Mouse (Mus musculus): ENCODE data around the gene Matn3. TPM values are rescaled to one million over a fixed set of nuclear protein-coding genes. Genes with fewer than 3 reads are reported as not detected.

Gene Matn3
- 0.09 and 0.17 TPM in 2 replicates for polyA plus RNA-seq (2015; fragmentation: Nextera tagmentation; extraction: Ambion mirVana)

DNA sequence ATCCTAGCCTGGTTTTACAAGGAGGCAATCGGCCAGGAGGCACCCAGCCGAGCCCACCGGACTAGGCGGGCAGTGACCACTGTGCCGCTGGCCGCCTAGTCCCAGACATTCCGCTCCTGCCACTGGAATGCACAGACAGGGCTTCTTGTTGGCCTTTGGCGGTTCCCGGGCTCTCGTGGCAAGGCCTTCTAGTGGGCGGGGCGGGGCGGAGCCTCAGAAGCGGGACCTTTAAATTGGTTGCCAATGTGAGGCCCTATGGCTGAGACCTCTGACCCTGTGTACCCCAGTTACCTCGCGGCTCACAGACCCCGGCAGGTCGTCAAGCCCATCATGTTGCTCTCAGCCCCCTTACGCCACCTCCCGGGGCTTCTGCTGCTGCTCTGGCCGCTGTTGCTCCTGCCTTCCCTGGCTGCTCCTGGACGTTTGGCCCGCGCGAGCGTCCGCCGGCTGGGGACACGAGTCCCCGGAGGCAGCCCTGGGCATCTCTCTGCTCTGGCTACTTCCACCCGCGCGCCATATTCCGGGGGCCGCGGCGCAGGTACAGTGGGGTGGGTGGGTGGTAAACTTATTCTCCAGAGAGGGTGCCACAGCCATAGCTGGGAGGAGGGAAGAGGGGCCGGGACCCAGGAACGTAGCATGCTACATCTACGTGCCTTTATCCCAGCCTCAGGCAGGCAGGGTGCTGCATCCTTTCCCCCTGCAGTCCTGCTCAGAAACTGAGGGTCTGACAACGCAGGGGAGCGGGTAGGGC, at the start of gene Matn3:
Gene Matn3 (plus strand): TSS at position 216 of the 751 bp plus-strand sequence.
- Histone ChIP-seq H3K4me3 (replicated peaks) (peak within 1 kb of the TSS; percentile 42), H3K4me2 (peak within 1 kb of the TSS; percentile 73), H3K36me3 (replicated peaks) (no peaks in the 10 kb centered on the region), H3K27ac (replicated peaks) (no peak within 1 kb of the TSS), H3K27me3 (peaks cover 31% of the 10 kb centered on the region), H3K9ac (peak within 1 kb of the TSS; percentile 4; the same call in 1 of the 2 replicates), H3K4me1 (replicated peaks) (peaks cover 9% of the 10 kb centered on the region), H3K9me3 (replicated peaks) (no peaks in the 10 kb centered on the region)
- no peak for ATAC-seq (ENCODE audit: insufficient read depth)
- WGBS (ENCODE audit: insufficient replicate concordance), result 3% methylated on average over 42 of the region's 42 CpGs

DNA sequence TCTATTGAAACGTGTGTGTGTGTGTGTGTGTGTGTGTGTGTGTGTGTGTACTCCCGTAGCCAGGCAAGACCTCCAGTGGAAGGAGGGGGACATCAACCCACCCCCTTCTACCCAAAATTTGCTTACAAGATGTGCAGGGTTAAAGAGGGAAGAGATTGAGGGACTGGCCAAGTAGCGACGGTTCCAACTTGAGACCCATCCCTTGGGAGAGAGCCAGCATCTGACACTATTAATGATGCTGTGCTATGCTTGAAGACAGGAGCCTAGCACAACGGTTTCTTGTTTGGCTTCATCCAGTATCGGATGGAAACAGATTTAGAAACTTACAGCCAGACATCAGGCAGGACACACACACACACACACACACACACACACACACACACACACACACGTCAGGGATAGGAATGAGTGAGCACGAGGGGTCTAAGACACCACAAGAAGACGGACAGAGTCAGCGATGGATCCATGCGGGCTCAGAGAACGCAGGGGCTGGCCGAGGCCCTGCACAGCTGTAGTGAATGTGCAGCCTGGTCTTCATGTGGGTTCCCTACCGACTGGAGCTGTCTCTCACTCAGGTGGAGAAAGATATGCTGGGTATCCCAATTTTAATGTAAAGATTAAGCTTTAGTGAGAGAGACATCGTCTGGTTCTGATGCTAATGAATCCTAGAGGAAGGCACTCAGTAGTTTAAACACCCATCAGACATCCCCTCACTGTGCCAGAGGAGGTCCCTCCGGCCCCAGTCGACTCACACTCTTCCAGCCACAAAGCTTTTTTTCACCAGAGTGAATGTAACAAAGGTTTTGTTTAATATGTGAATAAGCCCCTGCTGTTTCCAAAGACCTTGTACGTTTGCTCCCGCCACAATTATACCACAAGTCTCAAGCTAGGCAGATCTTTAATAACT, 48.6 kb upstream of the Matn3 start:
- Histone ChIP-seq H3K9ac (no peak overlapping the region), H3K4me2 (no peak overlapping the region), H3K36me3 (replicated peaks) (no peaks in the 10 kb centered on the region), H3K27me3 (no peaks in the 10 kb centered on the region), H3K9me3 (replicated peaks) (no peaks in the 10 kb centered on the region), H3K4me3 (replicated peaks) (no peak overlapping the region), H3K4me1 (replicated peaks) (peaks cover 12% of the 10 kb centered on the region), H3K27ac (replicated peaks) (no peak overlapping the region)
- ATAC-seq (ENCODE audit: insufficient read depth), result no peak
- WGBS (ENCODE audit: insufficient replicate concordance), result 69% methylated on average over 19 of the region's 19 CpGs

DNA sequence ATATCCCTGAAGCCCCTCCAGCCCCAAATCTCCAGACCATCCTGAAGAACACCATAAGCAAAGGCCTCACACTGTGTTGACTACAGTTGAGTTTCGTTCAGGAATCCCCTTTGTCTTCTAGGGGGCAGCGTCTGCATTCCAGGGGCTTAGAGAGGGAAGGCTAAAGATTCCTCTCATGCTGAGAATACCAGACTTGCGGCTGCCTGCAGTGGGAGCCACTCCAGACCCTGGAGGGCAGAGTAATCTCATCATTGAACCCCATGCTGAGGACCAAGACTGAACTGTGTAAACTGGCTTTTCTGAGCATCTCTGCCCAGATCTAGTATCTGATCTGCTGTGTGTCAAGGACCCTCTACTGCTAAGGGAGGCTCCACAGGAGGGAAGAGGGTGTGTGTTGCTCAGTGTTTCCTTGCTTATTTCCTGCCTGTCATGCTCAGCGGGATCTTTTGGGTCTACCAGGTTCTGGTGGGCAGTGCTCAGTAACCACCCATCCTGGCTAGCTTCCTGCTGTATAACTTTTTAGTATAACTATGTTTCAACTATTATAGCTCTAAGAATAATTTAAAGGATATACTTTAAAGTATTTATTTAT, 47.5 kb upstream of the Matn3 start:
- H3K4me1 ChIP-seq (replicated peaks), result peaks cover 12% of the 10 kb centered on the region
- no peak for ATAC-seq (ENCODE audit: insufficient read depth)
- H3K9ac ChIP-seq, result no peak overlapping the region
- H3K27ac ChIP-seq (replicated peaks), result no peak overlapping the region
- H3K4me2 ChIP-seq, result no peak overlapping the region
- H3K27me3 ChIP-seq, result no peaks in the 10 kb centered on the region
- no peak overlapping the region for H3K4me3 ChIP-seq (replicated peaks)
- no peaks in the 10 kb centered on the region for H3K9me3 ChIP-seq (replicated peaks)
- no peaks in the 10 kb centered on the region for H3K36me3 ChIP-seq (replicated peaks)
- 40% methylated on average over 4 of the region's 4 CpGs for WGBS (ENCODE audit: insufficient replicate concordance)

DNA sequence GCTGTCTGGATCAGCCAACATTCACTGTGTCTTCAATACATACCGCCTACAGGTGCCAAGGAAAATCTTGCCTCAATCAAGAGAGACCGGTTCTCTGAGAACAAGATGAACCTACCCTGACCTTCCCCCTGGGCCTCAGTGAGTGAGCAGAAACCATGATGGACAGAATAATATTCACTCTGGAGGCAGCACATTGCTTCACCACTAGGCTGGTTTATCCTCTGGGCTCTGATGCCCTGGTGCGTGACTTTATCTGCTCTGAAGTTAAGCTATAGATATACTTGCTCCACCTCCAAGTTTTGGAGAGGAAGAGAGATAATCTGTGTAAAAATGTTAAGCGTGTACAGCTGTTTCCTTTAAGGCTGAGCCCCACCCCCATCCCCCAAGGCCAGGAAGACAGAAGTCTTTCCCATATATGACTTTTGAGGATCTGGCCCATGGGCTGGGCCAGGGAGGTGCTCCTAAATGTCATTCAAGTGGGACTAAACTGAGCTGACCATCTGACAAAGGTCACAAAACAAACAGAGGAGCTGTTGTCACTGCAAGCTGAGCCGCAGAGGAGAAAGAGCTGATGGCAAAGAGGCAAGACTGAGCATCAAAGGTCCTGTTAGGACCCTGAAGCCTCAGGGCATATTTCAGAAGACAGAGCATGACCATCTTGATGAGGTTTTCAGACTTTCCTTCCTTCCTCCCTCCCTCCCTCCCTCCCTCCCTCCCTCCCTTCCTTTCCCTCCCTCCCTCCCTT, 46.6 kb upstream of the Matn3 start:
- Histone ChIP-seq H3K36me3 (replicated peaks) (no peaks in the 10 kb centered on the region), H3K27me3 (no peaks in the 10 kb centered on the region), H3K27ac (replicated peaks) (no peak overlapping the region), H3K4me3 (replicated peaks) (no peak overlapping the region), H3K4me1 (replicated peaks) (peaks cover 12% of the 10 kb centered on the region), H3K9ac (no peak overlapping the region), H3K9me3 (replicated peaks) (no peaks in the 10 kb centered on the region), H3K4me2 (no peak overlapping the region)
- 21% methylated on average over 5 of the region's 5 CpGs for WGBS (ENCODE audit: insufficient replicate concordance)
- 0 out of 2 replicates have a peak, but pooled peaks have one; percentile 22 for ATAC-seq (ENCODE audit: insufficient read depth)

DNA sequence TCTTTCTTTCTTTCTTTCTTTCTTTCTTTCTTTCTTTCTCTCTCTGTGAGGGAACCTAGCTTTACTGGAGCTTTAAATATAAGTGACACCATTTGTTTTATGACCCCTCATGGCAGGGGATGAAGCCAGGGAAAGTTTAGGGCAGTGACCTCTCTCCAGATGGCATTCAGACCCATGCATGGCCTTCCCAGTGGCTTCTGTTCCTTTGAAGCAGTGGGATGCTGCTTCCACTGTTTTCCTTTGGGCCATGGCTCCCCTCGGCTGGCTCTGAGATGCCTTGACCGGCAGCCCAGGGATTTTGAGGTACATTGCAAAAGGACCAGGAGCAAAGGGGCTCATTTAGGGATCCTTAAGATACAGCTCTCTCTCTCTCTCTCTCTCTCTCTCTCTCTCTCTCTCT, 45.8 kb upstream of the Matn3 start:
- H3K4me2 ChIP-seq, result no peak overlapping the region
- peaks cover 12% of the 10 kb centered on the region for H3K4me1 ChIP-seq (replicated peaks)
- ATAC-seq (ENCODE audit: insufficient read depth), result no peak
- no peak overlapping the region for H3K27ac ChIP-seq (replicated peaks)
- no peaks in the 10 kb centered on the region for H3K27me3 ChIP-seq
- no peak overlapping the region for H3K4me3 ChIP-seq (replicated peaks)
- no peaks in the 10 kb centered on the region for H3K36me3 ChIP-seq (replicated peaks)
- H3K9ac ChIP-seq, result no peak overlapping the region
- 48% methylated on average over 2 of the region's 2 CpGs for WGBS (ENCODE audit: insufficient replicate concordance)
- no peaks in the 10 kb centered on the region for H3K9me3 ChIP-seq (replicated peaks)

DNA sequence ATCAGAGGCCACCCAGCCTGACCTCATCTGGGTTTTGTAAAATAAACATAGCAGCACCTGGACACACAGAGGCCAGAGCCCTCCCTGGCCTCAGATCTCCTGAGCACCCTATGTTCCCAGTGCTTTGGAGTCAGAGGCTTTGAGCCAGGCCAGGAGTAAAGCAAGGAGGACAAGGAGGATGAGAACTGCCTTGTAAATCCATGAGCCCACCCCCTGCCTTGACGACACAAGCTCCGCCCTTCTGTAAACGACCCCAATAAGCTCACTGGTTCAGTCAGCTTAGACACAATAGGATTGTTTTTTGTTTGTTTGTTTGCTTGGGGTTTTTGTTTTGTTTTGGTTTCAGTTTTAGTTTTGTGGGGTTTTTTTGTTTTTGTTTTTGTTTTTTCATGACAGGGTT, 45.2 kb upstream of the Matn3 start:
- Histone ChIP-seq H3K27ac (replicated peaks) (no peak overlapping the region), H3K9ac (no peak overlapping the region), H3K36me3 (replicated peaks) (no peaks in the 10 kb centered on the region), H3K4me3 (replicated peaks) (no peak overlapping the region), H3K4me2 (no peak overlapping the region), H3K27me3 (no peaks in the 10 kb centered on the region), H3K9me3 (replicated peaks) (no peaks in the 10 kb centered on the region), H3K4me1 (replicated peaks) (peaks cover 12% of the 10 kb centered on the region)
- 0 out of 2 replicates have a peak, but pooled peaks have one; percentile 34 for ATAC-seq (ENCODE audit: insufficient read depth)
- WGBS (ENCODE audit: insufficient replicate concordance), result 30% methylated on average over 3 of the region's 3 CpGs

DNA sequence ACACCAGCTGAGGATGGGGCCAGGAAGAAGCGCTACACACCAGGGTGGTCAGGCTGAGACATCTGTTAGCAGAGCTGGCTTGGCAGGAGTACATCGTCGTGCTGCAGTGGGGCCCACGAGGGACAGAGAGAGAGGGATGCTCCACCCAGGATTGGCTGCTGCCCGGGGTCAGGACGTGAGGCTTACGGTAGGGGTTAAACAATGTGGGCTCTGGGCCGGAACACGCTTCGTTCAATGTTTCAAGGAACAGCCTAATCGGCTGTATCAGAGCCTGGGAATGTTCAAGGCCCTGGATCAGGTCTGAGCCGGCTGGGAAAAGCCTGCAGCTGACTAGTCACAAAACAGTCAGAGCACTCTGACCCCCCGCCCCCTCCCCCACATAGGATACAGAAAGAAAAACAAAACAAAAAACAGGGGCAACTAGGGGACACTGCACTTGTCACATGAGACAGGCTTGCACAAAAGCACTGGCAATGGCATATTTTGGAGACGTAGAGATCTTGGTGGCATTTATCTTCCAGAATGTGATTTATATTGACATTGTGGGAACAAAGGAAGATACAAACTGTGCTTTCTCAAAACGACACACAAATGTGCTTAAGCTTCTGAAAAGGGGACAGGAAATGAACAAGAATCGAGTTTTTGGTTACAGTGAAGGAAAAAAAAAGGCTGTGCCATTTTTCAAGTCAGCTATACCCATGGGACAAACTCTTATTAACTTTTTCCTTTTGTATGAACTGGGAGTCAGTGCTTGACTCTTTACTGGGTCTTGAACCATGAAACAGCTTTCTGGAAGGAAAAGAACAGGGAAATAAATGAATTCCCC, 34.7 kb upstream of the Matn3 start:
- H3K9ac ChIP-seq, result no peak overlapping the region
- no peaks in the 10 kb centered on the region for H3K36me3 ChIP-seq (replicated peaks)
- no peaks in the 10 kb centered on the region; the same call in 1 of the 2 replicates for H3K4me1 ChIP-seq (replicated peaks)
- no peak overlapping the region for H3K27ac ChIP-seq (replicated peaks)
- H3K4me3 ChIP-seq (replicated peaks), result no peak overlapping the region
- H3K9me3 ChIP-seq (replicated peaks), result no peaks in the 10 kb centered on the region
- WGBS (ENCODE audit: insufficient replicate concordance), result 32% methylated on average over 16 of the region's 16 CpGs
- H3K4me2 ChIP-seq, result no peak overlapping the region
- no peaks in the 10 kb centered on the region for H3K27me3 ChIP-seq
- no peak for ATAC-seq (ENCODE audit: insufficient read depth)

DNA sequence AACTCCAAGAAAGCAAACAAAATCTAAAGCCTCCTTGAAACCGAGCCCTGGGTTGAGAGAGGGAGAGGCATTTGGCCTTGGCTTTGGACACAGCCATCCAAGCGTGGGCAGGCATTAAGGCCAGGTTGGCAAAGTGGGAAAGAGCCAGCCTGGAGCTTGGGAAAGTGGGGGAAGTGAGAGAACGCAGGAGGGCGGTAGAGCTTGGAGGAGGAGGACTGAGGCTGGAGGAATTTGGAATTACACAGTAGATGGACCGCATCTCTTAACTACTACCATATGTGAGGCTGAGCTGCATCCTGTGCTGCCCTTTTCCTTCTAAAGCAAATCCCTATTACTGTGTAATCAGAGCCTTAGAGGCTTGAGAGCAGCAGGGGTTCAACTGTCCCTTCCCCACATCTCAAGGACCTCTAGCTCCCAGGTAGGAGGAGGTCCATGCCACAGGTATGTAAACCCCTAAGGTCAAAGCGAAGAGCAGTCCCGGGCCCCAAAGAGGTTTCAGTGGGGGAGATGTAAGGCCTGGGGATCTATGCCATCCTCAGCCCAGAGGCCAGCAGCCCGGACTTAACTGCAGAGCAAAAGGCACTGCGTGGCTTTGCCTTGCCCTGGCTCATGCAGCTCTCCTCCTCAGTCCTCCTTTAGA, 33.9 kb upstream of the Matn3 start:
- H3K27ac ChIP-seq (replicated peaks), result no peak overlapping the region
- H3K4me3 ChIP-seq (replicated peaks), result no peak overlapping the region
- no peak overlapping the region for H3K9ac ChIP-seq
- ATAC-seq (ENCODE audit: insufficient read depth), result no peak
- no peaks in the 10 kb centered on the region for H3K36me3 ChIP-seq (replicated peaks)
- no peaks in the 10 kb centered on the region for H3K9me3 ChIP-seq (replicated peaks)
- no peaks in the 10 kb centered on the region for H3K27me3 ChIP-seq
- 68% methylated on average over 9 of the region's 9 CpGs for WGBS (ENCODE audit: insufficient replicate concordance)
- H3K4me1 ChIP-seq (replicated peaks), result no peaks in the 10 kb centered on the region; the same call in 1 of the 2 replicates
- H3K4me2 ChIP-seq, result no peak overlapping the region

DNA sequence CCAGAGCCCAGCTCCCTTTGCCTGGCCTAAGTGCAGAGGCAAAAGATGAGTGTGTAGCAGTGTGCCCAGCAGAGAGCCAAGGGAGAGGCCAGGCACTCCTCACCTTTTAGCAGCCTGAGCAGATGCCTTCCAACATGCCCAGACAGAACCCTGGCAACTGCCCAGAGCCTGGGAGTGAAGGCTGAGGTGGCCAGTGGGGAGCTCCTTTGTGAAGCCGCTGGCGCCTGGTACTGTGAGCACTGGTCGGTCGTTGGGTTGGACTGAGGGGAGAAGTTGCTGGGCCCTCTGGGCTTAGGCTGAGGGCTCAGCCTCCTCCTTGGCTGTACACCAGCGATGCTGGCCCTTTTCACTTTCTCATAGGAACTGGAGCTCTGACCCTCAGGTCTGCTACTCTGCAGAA, 31.4 kb upstream of the Matn3 start:
- no peaks in the 10 kb centered on the region for H3K36me3 ChIP-seq (replicated peaks)
- H3K4me3 ChIP-seq (replicated peaks), result no peak overlapping the region
- peaks cover 11% of the 10 kb centered on the region for H3K4me1 ChIP-seq (replicated peaks)
- H3K9me3 ChIP-seq (replicated peaks), result no peaks in the 10 kb centered on the region
- 53% methylated on average over 5 of the region's 5 CpGs for WGBS (ENCODE audit: insufficient replicate concordance)
- H3K27me3 ChIP-seq, result no peaks in the 10 kb centered on the region
- no peak overlapping the region for H3K9ac ChIP-seq
- no peak for ATAC-seq (ENCODE audit: insufficient read depth)
- H3K27ac ChIP-seq (replicated peaks), result no peak overlapping the region
- H3K4me2 ChIP-seq, result no peak overlapping the region

DNA sequence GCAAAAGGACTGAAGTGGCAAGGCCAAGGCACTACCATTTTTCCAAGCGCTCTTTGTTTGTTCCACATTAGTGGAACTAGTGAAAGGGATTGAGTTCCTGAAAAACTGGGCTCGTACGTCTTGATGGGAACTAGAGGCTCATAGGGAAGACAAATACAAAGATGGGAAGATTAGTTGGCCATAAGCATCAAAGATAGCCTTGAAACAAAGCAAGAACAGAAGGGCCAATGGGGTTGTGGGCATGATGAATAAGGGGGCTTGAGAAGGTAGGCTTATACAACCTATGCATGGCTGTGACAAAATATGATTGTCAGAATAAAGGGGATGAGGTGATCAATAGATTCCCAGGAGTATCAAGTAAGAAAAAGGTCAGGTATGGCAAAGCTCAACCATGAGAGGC, 28.5 kb upstream of the Matn3 start:
- no peak overlapping the region for H3K27ac ChIP-seq (replicated peaks)
- H3K4me3 ChIP-seq (replicated peaks), result no peak overlapping the region
- H3K9me3 ChIP-seq (replicated peaks), result no peaks in the 10 kb centered on the region
- H3K27me3 ChIP-seq, result no peaks in the 10 kb centered on the region
- no peak overlapping the region for H3K9ac ChIP-seq
- H3K4me1 ChIP-seq (replicated peaks), result peaks cover 29% of the 10 kb centered on the region
- H3K36me3 ChIP-seq (replicated peaks), result no peaks in the 10 kb centered on the region
- no peak overlapping the region for H3K4me2 ChIP-seq
- 71% methylated on average over 3 of the region's 3 CpGs for WGBS (ENCODE audit: insufficient replicate concordance)
- ATAC-seq (ENCODE audit: insufficient read depth), result no peak
